Mouse (Mus musculus): ENCODE results near the gene Lrp6. TPM values are rescaled to one million over a fixed set of nuclear protein-coding genes. Genes with fewer than 3 reads are reported as not detected.

Lrp6 gene
- total and polyA plus RNA-seq, 2 experiments from 2014 or later: 12.3 to 41.3 TPM

DNA sequence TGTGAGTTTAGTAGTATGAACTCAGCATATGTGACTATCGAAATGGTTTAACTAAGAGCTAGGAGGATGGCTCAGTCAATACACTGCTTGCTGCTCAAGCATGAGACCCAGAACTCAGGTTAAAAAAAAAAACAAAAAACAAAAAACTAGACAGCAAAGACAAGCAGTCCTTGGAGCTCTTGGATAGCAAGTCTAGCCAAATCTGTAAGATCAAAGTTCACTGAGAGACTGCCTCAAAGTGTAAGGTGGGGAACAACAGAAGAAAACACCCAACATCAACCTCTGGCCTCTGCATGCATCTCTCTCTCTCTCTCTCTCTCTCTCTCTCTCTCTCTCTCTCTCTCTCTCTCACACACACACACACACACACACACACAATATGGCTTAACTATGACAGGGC lies 9.7 kb downstream of the Lrp6 start:
- no peak overlapping the region for H3K9ac ChIP-seq
- H3K27ac ChIP-seq (ENCODE audit: low read depth, low read length): no peak overlapping the region
- DNase-seq: no peak
- H3K4me1 ChIP-seq (ENCODE audit: insufficient read depth): peaks cover 7% of the 10 kb centered on the region; the same call in 1 of the 2 replicates
- no peaks in the 10 kb centered on the region for H3K36me3 ChIP-seq (ENCODE audit: insufficient read depth)
- H3K4me3 ChIP-seq (ENCODE audit: low read depth, low read length): no peak overlapping the region
- H3K9me3 ChIP-seq (ENCODE audit: low read length): no peaks in the 10 kb centered on the region
- TF ChIP-seq CTCF (IDR thresholded peaks at IDR 0.05; ENCODE audit: low read depth): no peak
- no peak for ATAC-seq
- H3K27me3 ChIP-seq (ENCODE audit: insufficient read depth, low read length): no peaks in the 10 kb centered on the region
- WGBS: 89% methylated on average over 1 of the region's 1 CpGs
- H3K4me2 ChIP-seq (ENCODE audit: low read depth): no peak overlapping the region

DNA sequence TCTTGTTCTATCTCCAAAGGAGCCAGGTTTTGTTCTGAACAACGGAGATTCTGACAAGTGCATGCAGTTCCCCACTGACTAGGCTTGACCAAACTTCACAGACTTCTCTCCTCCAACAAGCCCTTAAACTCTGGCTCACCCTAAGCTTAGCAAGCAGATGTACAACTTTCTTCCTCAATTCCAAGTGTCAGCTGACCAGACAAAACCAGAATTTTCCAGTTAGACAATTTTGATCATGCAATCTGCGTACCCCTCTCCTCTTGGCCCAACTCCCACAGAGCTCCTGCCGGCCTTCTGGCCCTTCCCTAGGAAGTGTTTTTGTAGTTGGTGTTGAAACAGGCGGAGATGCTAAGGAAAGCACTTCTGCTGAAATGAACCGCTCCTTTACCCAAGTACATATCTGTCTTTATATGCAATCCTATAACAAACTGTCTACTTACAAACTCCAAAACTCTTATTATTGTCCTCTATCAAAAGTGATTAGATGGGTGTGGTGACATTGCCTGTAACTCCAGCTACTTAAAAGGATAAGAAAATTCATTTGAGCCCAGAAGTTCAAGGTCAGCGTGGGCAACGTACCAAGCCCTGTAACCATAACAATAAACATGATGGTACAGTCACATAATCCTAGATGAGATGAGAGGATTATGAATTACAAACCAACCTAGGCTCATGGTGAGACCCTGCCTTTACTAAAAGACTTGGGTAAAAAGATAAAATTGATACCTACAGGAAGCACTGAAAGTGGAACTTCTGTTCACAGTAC lies 10.4 kb downstream of the Lrp6 start:
- peaks cover 7% of the 10 kb centered on the region; the same call in 1 of the 2 replicates for H3K4me1 ChIP-seq (ENCODE audit: insufficient read depth)
- 57% methylated on average over 7 of the region's 7 CpGs for WGBS
- H3K4me3 ChIP-seq (ENCODE audit: low read depth, low read length): no peak overlapping the region
- no peaks in the 10 kb centered on the region for H3K27me3 ChIP-seq (ENCODE audit: insufficient read depth, low read length)
- H3K27ac ChIP-seq (ENCODE audit: low read depth, low read length): no peak overlapping the region
- no peak for TF ChIP-seq CTCF (IDR thresholded peaks at IDR 0.05; ENCODE audit: low read depth)
- H3K36me3 ChIP-seq (ENCODE audit: insufficient read depth): no peaks in the 10 kb centered on the region
- H3K9ac ChIP-seq: no peak overlapping the region
- no peak for DNase-seq
- ATAC-seq: no peak
- no peaks in the 10 kb centered on the region for H3K9me3 ChIP-seq (ENCODE audit: low read length)
- H3K4me2 ChIP-seq (ENCODE audit: low read depth): no peak overlapping the region

- Histone ChIP-seq H3K4me3 (ENCODE audit: low read depth, low read length) (no peak overlapping the region), H3K4me2 (ENCODE audit: low read depth) (no peak overlapping the region), H3K9ac (no peak overlapping the region), H3K27ac (ENCODE audit: low read depth, low read length) (no peak overlapping the region), H3K4me1 (ENCODE audit: insufficient read depth) (peaks cover 11% of the 10 kb centered on the region; the same call in 1 of the 2 replicates), H3K9me3 (ENCODE audit: low read length) (no peaks in the 10 kb centered on the region), H3K27me3 (ENCODE audit: insufficient read depth, low read length) (no peaks in the 10 kb centered on the region), H3K36me3 (ENCODE audit: insufficient read depth) (no peaks in the 10 kb centered on the region)
- TF ChIP-seq CTCF (IDR thresholded peaks at IDR 0.05; ENCODE audit: low read depth): no peak
- 44% methylated on average over 3 of the region's 3 CpGs for WGBS
- no peak for DNase-seq
- no peak for ATAC-seq
Measured at GRCm38 (mm10) chr6:134555178-134555577, 11.6 kb downstream of the Lrp6 start.

GRCm38 (mm10) chr6:134554230-134554629 lies 12.5 kb downstream of the Lrp6 start:
- no peaks in the 10 kb centered on the region for H3K36me3 ChIP-seq (ENCODE audit: insufficient read depth)
- no peak overlapping the region for H3K4me2 ChIP-seq (ENCODE audit: low read depth)
- no peaks in the 10 kb centered on the region for H3K9me3 ChIP-seq (ENCODE audit: low read length)
- 42% methylated on average over 4 of the region's 4 CpGs for WGBS
- no peak overlapping the region for H3K27ac ChIP-seq (ENCODE audit: low read depth, low read length)
- no peak for TF ChIP-seq CTCF (IDR thresholded peaks at IDR 0.05; ENCODE audit: low read depth)
- no peak for DNase-seq
- H3K27me3 ChIP-seq (ENCODE audit: insufficient read depth, low read length): no peaks in the 10 kb centered on the region
- H3K4me3 ChIP-seq (ENCODE audit: low read depth, low read length): no peak overlapping the region
- ATAC-seq: no peak
- no peak overlapping the region for H3K9ac ChIP-seq
- peaks cover 11% of the 10 kb centered on the region; the same call in 1 of the 2 replicates for H3K4me1 ChIP-seq (ENCODE audit: insufficient read depth)

DNA sequence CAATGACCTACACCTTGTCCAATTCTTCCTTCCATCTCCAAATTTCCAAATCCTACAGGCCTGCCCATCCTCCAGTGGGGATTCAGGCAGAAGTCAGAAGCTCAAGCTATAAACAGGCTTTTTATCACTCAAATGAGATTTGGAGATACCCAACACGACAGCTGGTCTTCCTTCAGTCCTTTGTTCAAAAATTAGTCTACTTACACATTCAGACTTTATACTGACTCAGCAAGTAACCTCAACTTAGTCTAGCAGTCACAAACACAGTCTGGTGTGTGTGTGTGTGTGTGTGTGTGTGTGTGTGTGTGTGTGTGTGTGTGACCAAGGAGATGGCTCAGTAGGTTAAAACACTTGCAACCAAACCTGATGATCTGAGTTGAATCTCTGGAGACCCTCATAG lies 15.8 kb downstream of the Lrp6 start:
- H3K4me3 ChIP-seq (ENCODE audit: low read depth, low read length): no peak overlapping the region
- no peaks in the 10 kb centered on the region for H3K27me3 ChIP-seq (ENCODE audit: insufficient read depth, low read length)
- TF ChIP-seq CTCF (IDR thresholded peaks at IDR 0.05; ENCODE audit: low read depth): no peak
- 40% methylated on average over 1 of the region's 1 CpGs for WGBS
- peaks cover 7% of the 10 kb centered on the region; the same call in 1 of the 2 replicates for H3K4me1 ChIP-seq (ENCODE audit: insufficient read depth)
- DNase-seq (no peak), ATAC-seq (0 out of 2 replicates have a peak, but pooled peaks have one; percentile 14)
- no peaks in the 10 kb centered on the region for H3K9me3 ChIP-seq (ENCODE audit: low read length)
- no peaks in the 10 kb centered on the region for H3K36me3 ChIP-seq (ENCODE audit: insufficient read depth)
- H3K27ac ChIP-seq (ENCODE audit: low read depth, low read length): no peak overlapping the region
- H3K4me2 ChIP-seq (ENCODE audit: low read depth): no peak overlapping the region
- H3K9ac ChIP-seq: no peak overlapping the region

DNA sequence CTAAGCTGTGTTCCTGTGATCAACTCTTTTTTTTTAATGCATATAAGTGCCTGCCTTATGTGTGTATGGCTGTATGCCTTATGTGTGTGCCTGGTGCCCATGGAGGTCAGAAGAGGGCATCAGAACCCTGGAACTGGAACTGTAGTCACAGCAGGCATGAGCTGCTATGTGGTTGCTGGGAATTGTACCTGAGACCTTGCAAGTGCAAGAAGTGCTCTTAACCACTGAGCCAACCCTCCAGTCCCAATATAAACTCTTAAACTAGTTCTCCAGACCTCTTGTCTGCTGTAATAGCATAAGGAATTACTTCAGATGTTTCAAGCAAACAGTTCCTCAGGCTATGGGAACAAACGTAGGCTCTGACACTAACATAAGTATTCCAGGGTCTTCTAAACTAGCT lies 16.4 kb downstream of the Lrp6 start:
- no peak for ATAC-seq

DNA sequence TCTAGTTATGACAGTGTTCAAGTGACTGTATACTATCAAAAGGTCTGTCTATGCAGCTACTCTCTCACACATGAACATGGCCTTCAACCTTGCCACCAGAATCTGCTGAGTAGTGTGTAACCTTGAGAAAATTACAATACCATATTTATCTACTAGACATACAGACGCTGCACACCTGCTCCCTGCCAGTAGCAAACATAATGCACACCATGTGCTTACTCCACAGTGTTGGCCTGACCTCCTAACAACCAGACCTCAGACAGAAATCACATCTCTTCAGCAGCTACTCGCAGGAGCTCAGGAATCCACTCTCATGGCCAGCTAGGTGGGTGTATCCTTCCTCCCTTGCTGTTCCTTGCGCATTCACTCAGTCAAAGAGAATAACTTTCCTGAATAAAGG lies 21.9 kb downstream of the Lrp6 start:
- Histone ChIP-seq H3K4me2 (ENCODE audit: low read depth) (no peak overlapping the region), H3K4me3 (ENCODE audit: low read depth, low read length) (no peak overlapping the region), H3K36me3 (ENCODE audit: insufficient read depth) (no peaks in the 10 kb centered on the region), H3K4me1 (ENCODE audit: insufficient read depth) (no peaks in the 10 kb centered on the region), H3K9ac (no peak overlapping the region), H3K27me3 (ENCODE audit: insufficient read depth, low read length) (no peaks in the 10 kb centered on the region), H3K27ac (ENCODE audit: low read depth, low read length) (no peak overlapping the region), H3K9me3 (ENCODE audit: low read length) (no peaks in the 10 kb centered on the region)
- DNase-seq (no peak), ATAC-seq (no peak)
- TF ChIP-seq CTCF (IDR thresholded peaks at IDR 0.05; ENCODE audit: low read depth): no peak
- 78% methylated on average over 3 of the region's 3 CpGs for WGBS

More for the DNA sequence above, 16.4 kb downstream of the Lrp6 start:
- H3K4me2 ChIP-seq (ENCODE audit: low read depth): no peak overlapping the region
- WGBS: 76% methylated on average over 1 of the region's 1 CpGs
- H3K4me1 ChIP-seq (ENCODE audit: insufficient read depth): peaks cover 4% of the 10 kb centered on the region; the same call in 1 of the 2 replicates
- TF ChIP-seq CTCF (IDR thresholded peaks at IDR 0.05; ENCODE audit: low read depth): no peak
- no peaks in the 10 kb centered on the region for H3K27me3 ChIP-seq (ENCODE audit: insufficient read depth, low read length)
- no peak overlapping the region for H3K4me3 ChIP-seq (ENCODE audit: low read depth, low read length)
- H3K36me3 ChIP-seq (ENCODE audit: insufficient read depth): no peaks in the 10 kb centered on the region
- no peaks in the 10 kb centered on the region for H3K9me3 ChIP-seq (ENCODE audit: low read length)
- H3K27ac ChIP-seq (ENCODE audit: low read depth, low read length): no peak overlapping the region
- DNase-seq: no peak
- no peak overlapping the region for H3K9ac ChIP-seq

Measured in forebrain, postnatal 0 days (tissue).